Mouse (Mus musculus): Measurements from ENCODE around the gene Tmc2.

The Tmc2 gene

DNA sequence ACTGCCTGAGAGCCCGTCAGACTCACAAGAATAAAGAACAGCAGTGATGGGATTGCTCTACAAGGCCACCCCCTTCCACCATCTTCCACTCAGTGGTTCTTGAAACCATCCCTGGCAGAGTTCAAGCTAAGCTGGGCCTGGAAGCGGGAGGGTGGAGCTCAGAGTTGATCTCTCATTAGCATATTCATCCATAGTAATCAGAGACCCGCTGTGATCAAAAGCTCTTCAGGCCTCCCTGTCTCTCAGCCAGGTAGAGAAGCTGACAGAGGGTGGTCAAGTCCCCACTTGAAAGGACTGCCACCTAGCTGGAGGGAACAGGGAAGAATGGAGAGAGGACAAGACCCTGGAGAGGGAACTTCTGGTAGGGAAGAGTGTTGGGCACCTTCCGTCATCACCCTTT lies 108.0 kb downstream of the Tmc2 start:
- DNase-seq = no peak

Data from B cell, adult 2 months (primary cell).